Mouse (Mus musculus) mammary gland, adult 2 months (tissue): ENCODE results near the gene Rabl3. TPM values are rescaled to one million over a fixed set of nuclear protein-coding genes. Genes with fewer than 3 reads are reported as not detected.

Experiments used
- polyA plus RNA-seq: library from polyadenylated mRNA; depleted of rRNA; stranded (reverse); fragments of >200 nt; gene quantifications from 2 replicates; pipeline ENCODE4 v1.2.3, GENCODE M21; 2012; ENCODE audit warnings: low replicate concordance; rRNA removed

Rabl3 gene
- polyA plus RNA-seq: 1.1 and 3.2 TPM in 2 replicates

DNA sequence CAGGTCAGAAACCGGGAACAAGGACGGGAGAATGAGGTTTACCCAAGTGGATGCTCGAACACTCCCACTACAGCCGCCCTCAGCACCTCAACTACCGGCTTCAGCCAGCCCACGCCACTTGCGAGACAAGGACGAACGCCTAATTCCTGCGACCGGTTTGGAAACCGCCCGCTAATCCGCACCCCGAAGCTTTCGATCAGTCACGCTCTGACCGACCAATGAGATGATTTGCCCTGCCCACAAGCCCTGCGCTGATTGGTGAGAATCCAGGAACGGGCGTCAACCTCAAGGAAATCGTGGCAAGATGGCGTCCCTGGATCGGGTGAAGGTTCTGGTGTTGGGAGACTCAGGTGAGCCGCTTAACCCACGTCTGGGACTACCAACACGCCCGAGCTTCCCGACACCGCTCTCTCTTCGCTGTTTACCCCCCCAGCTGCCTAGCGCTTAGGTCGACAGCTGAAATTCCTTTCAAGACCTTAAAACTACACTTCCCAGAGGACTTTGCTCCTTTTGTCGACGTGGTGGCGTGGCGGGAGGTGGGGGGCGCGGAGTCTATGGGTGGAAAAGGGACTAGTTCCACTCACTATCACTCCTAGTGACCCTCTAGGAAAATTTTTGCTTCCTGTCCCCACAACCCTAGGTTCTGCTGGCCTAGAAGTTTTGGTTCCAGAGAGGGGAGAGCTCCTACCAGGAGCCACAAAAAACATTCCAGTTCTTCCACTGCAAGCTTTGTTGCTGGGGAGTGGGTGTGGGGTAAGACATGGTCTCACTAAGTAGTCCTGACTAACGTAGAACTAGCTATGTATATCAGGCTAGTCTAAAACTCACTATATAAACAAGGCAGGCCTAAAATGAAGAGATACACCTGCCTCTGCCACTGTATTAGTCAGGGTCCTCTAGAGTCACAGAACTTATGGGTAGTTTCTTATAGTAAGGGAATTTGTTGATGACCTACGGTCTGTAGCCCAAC lies at the start of gene Rabl3, which contains the start of gene Gtf2e1:
Rabl3 (plus strand) TSS at position 275 of the 970 bp plus-strand sequence.
Gtf2e1 (minus strand) TSS at position 179 of the 970 bp plus-strand sequence.

DNA sequence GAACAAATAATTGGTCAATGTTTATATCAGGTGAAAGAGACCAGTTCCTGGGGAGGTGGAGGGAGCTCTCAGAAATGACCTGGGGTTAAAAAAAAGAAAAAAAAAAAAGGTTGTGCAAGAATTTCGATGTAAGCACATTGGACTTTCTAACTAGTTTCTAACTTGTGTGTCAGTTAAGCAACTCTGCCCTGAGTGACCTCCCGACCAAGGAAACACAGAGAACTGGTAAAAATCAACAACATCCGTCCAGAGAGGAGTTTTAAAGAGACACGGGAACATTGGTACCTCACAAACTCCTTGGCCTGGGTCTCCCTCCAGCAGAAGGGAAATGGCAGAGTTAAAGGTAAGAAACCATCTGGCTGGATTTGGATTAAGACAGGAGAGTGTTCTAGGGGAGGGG lies 40.3 kb downstream of the Rabl3 start, which contains the start of gene Hgd:
Hgd (plus strand) TSS at position 160 of the 400 bp plus-strand sequence.

Other genes starting within 250 kb of the Rabl3 start
- 0.26 TPM in 1 of 2 replicates, not detected in the other for gene Stxbp5l, start 154.9 kb upstream of the Rabl3 start, polyA plus RNA-seq
- gene Gtf2e1, start 96 bp upstream of the Rabl3 start, polyA plus RNA-seq: 3.6 and 6.5 TPM in 2 replicates
- 0.27 and 1.4 TPM in 2 replicates for gene Hgd, start 40.3 kb downstream of the Rabl3 start, polyA plus RNA-seq
- 70.7 and 90.5 TPM in 2 replicates for gene Ndufb4, start 114.6 kb downstream of the Rabl3 start, polyA plus RNA-seq
- gene Fstl1, start 237.0 kb downstream of the Rabl3 start, polyA plus RNA-seq: 87.8 and 135 TPM in 2 replicates